ENCODE assay signal across 7 mouse cellular contexts in genomic region chr4:63010226-63010625, GRCm38 (mm10). TPM values are rescaled to one million over a fixed set of nuclear protein-coding genes. Genes with fewer than 3 reads are reported as not detected.
DNase-seq lines count a peak whose midpoint lies in the region.

No protein-coding gene starts in this region.

- intact Hi-C loops in left cerebral cortex, postnatal 14 days (cut with DNase I), result no loop called here
- intact Hi-C loops in left cerebral cortex, postnatal 36 days (cut with DNase I), result no loop called here

- DNase-seq in left cerebral cortex, postnatal 14 days (ENCODE audit: low spot score in 2 of 2), result peak; percentile 34 to 49
- DNase-seq in left cerebral cortex, postnatal 36 days (ENCODE audit: low spot score in 2 of 2), result no peak
- DNase-seq in cerebellum, adult 9-10 months, result peak; percentile 34
- peak; percentile 72 for DNase-seq in gastrocnemius, postnatal 25 days
- peak; percentile 63 for DNase-seq in lung, postnatal 14 days
- DNase-seq in kidney, adult 18-20 months, result no peak
- no peak for DNase-seq in ovary, postnatal 14 days (ENCODE audit: low spot score)

RNA-seq across cellular contexts. Expression of gene Zfp618, which starts 44.9 kb away (rescaled TPM):
- total RNA-seq in left cerebral cortex, postnatal 14 days (2021), result 1 to 10 TPM; 6.2 to 6.3 TPM
- 1 to 10 TPM; 4.6 to 7.0 TPM for total RNA-seq in left cerebral cortex, postnatal 36 days (2021)
- under 1 TPM; 0.19 to 0.41 TPM for total RNA-seq in gastrocnemius, postnatal 25 days (2021)

Comparison
In these comparisons a context has a peak if more than half of its experiments do, and no peak if none do; other contexts are left out.
1. DNase-seq: peak in left cerebral cortex, postnatal 14 days (2 of 2), cerebellum, adult 9-10 months (single experiment), gastrocnemius, postnatal 25 days (single experiment) and lung, postnatal 14 days (single experiment); none in left cerebral cortex, postnatal 36 days (0 of 2), kidney, adult 18-20 months (single experiment) and ovary, postnatal 14 days (single experiment).